Mouse (Mus musculus) midbrain, embryonic 10.5 days (tissue): ENCODE data around the gene Cd27. TPM values are rescaled to one million over a fixed set of nuclear protein-coding genes. Genes with fewer than 3 reads are reported as not detected.

ENCODE experiments used
- DNase-seq: peaks from one replicate; pipeline ENCODE4 v3.0.0-alpha.2; 2017; ENCODE audit warnings: low spot score
- H3K27ac ChIP-seq: fragments of 300-500 bp; sonication (generic); replicated peaks from 2 replicates; pipeline ENCODE4 v1.5.1; 2016; ENCODE audit warnings: mild to moderate bottlenecking
- H3K27me3 ChIP-seq: fragments of 300-500 bp; sonication (generic); 2 replicates; pipeline ENCODE4 v1.6.1; 2016; ENCODE audit warnings: low read depth, mild to moderate bottlenecking; ENCODE audit not compliant: poor library complexity, severe bottlenecking
- H3K36me3 ChIP-seq: fragments of 300-500 bp; sonication (generic); 2 replicates; pipeline ENCODE4 v1.6.1; 2016; ENCODE audit warnings: mild to moderate bottlenecking, moderate library complexity
- H3K4me1 ChIP-seq: fragments of 300-500 bp; sonication (generic); 2 replicates; pipeline ENCODE4 v1.6.1; 2016
- H3K4me3 ChIP-seq: fragments of 300-500 bp; sonication (generic); 2 replicates; pipeline ENCODE4 v1.5.1; 2016; ENCODE audit warnings: mild to moderate bottlenecking, moderate library complexity
- H3K9me3 ChIP-seq: fragments of 300-500 bp; sonication (generic); replicated peaks from 2 replicates; pipeline ENCODE4 v1.6.1; 2016; ENCODE audit warnings: mild to moderate bottlenecking
- WGBS: fragments of 180-500 bp; shearing (Covaris S2); methylation state at CpG from one replicate; pipeline ENCODE4 v1.1.7; 2016; 5-methylcytosine and 5-hydroxymethylcytosine counted together
- polyA plus RNA-seq: library from polyadenylated mRNA; unstranded; fragments of >200 nt; fragmentation: Nextera tagmentation; extraction: Ambion mirVana; gene quantifications from 2 replicates; pipeline ENCODE4 v1.2.1, GENCODE M21; 2016

Gene Cd27
- polyA plus RNA-seq, 1 experiment from 2014 or later, result 2.2 TPM

- no peak for DNase-seq
- Histone ChIP-seq H3K9me3 (no peaks in the 10 kb centered on the region), H3K27ac (no peak overlapping the region), H3K4me3 (no peak overlapping the region), H3K4me1 (no peaks in the 10 kb centered on the region), H3K36me3 (no peaks in the 10 kb centered on the region), H3K27me3 (peaks cover 11% of the 10 kb centered on the region)
- 79% methylated on average over 13 of the region's 13 CpGs for WGBS
These were observed 29.3 kb upstream of the Cd27 start for GRCm38 (mm10) chr6:125266091-125266490.

DNA sequence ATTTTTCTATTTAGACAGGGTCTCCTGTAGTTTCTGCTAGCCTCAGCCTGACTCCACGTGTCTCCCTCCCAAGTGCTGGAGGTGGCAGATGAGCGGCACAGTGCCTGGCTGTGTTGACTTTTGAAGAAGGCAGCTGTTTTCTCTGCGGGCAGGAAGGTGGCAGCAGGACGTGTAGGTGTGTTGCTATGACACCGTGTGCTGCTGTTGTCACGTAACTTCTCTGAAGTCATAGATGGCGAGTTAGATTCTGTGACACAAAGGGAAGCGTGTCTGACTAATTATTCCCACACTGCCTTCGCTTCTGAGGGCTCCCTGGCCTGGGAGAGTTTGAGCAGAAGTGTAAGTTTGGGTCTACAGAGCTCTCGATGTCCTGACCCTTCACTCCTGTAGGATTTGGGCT, 28.4 kb upstream of the Cd27 start:
- no peaks in the 10 kb centered on the region for H3K9me3 ChIP-seq

GRCm38 (mm10) chr6:125264219-125264618, 27.4 kb upstream of the Cd27 start:
- no peaks in the 10 kb centered on the region for H3K27me3 ChIP-seq
- no peaks in the 10 kb centered on the region for H3K9me3 ChIP-seq
- 91% methylated on average over 9 of the region's 9 CpGs for WGBS
- no peak for DNase-seq
- no peaks in the 10 kb centered on the region for H3K4me1 ChIP-seq
- H3K36me3 ChIP-seq, result no peaks in the 10 kb centered on the region
- no peak overlapping the region for H3K27ac ChIP-seq
- H3K4me3 ChIP-seq, result no peak overlapping the region

More for the DNA sequence above, 28.4 kb upstream of the Cd27 start:
- Histone ChIP-seq H3K4me1 (no peaks in the 10 kb centered on the region), H3K27me3 (peaks cover 3% of the 10 kb centered on the region; the same call in 1 of the 2 replicates), H3K27ac (no peak overlapping the region), H3K36me3 (no peaks in the 10 kb centered on the region), H3K4me3 (no peak overlapping the region)
- 69% methylated on average over 10 of the region's 10 CpGs for WGBS
- no peak for DNase-seq

GRCm38 (mm10) chr6:125260006-125260555, 23.3 kb upstream of the Cd27 start:
- Histone ChIP-seq H3K4me1 (no peaks in the 10 kb centered on the region), H3K4me3 (no peak overlapping the region), H3K27me3 (no peaks in the 10 kb centered on the region), H3K27ac (no peak overlapping the region), H3K36me3 (no peaks in the 10 kb centered on the region), H3K9me3 (no peaks in the 10 kb centered on the region)
- WGBS, result 87% methylated on average over 10 of the region's 10 CpGs
- DNase-seq, result no peak

GRCm38 (mm10) chr6:125256222-125256966, 19.6 kb upstream of the Cd27 start:
- H3K4me3 ChIP-seq, result no peak overlapping the region
- no peak overlapping the region for H3K27ac ChIP-seq
- DNase-seq, result no peak
- H3K4me1 ChIP-seq, result peaks cover 8% of the 10 kb centered on the region; the same call in 1 of the 2 replicates
- H3K36me3 ChIP-seq, result no peaks in the 10 kb centered on the region
- WGBS, result 84% methylated on average over 8 of the region's 8 CpGs
- no peaks in the 10 kb centered on the region; the same call in 1 of the 2 replicates for H3K9me3 ChIP-seq
- no peaks in the 10 kb centered on the region for H3K27me3 ChIP-seq

DNA sequence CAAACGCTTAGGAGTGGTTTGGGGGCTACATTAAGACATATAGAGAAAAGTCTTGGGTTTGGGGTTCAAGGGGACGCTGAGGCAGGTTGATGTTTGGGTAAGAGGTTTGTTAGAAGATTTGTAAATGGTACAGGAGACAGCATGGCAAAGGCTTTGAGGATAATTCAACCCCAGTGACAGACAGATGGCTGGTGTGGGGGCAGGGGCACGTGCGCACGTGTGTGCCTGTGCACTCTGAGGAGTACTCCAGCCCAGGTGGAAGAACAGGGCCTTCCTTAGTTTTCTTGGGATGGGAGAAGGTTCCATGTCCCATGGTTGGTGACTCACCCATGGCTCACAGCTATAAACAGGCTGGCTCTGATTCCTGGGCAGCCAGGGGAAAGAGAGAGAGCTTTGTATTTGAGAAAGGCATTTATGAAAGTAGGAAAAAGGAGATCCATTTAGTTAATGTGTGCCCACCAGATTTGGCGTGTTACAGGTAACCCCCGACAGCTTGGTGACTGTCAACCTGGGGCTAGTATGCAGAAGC, 18.8 kb upstream of the Cd27 start:
- Histone ChIP-seq H3K27me3 (no peaks in the 10 kb centered on the region), H3K36me3 (no peaks in the 10 kb centered on the region), H3K27ac (no peak overlapping the region), H3K9me3 (no peaks in the 10 kb centered on the region; the same call in 1 of the 2 replicates), H3K4me1 (peaks cover 8% of the 10 kb centered on the region; the same call in 1 of the 2 replicates), H3K4me3 (no peak overlapping the region)
- no peak for DNase-seq
- WGBS, result 89% methylated on average over 7 of the region's 7 CpGs

- H3K36me3 ChIP-seq, result no peaks in the 10 kb centered on the region
These were observed 17.3 kb upstream of the Cd27 start for GRCm38 (mm10) chr6:125253863-125254715.

GRCm38 (mm10) chr6:125252711-125253110, 15.9 kb upstream of the Cd27 start:
- 93% methylated on average over 8 of the region's 8 CpGs for WGBS
- Histone ChIP-seq H3K27ac (no peak overlapping the region), H3K36me3 (no peaks in the 10 kb centered on the region), H3K4me3 (no peak overlapping the region), H3K9me3 (no peaks in the 10 kb centered on the region; the same call in 1 of the 2 replicates), H3K27me3 (no peaks in the 10 kb centered on the region), H3K4me1 (peaks cover 8% of the 10 kb centered on the region; the same call in 1 of the 2 replicates)
- DNase-seq, result no peak

More at GRCm38 (mm10) chr6:125253863-125254715, 17.3 kb upstream of the Cd27 start:
- Histone ChIP-seq H3K27ac (no peak overlapping the region), H3K4me3 (no peak overlapping the region), H3K9me3 (no peaks in the 10 kb centered on the region; the same call in 1 of the 2 replicates), H3K4me1 (peaks cover 8% of the 10 kb centered on the region; the same call in 1 of the 2 replicates), H3K27me3 (no peaks in the 10 kb centered on the region)
- no peak for DNase-seq
- 82% methylated on average over 14 of the region's 14 CpGs for WGBS

- Histone ChIP-seq H3K27ac (no peak overlapping the region), H3K9me3 (no peaks in the 10 kb centered on the region; the same call in 1 of the 2 replicates), H3K27me3 (no peaks in the 10 kb centered on the region), H3K36me3 (no peaks in the 10 kb centered on the region), H3K4me1 (peaks cover 8% of the 10 kb centered on the region; the same call in 1 of the 2 replicates), H3K4me3 (no peak overlapping the region)
- DNase-seq, result no peak
- 79% methylated on average over 3 of the region's 3 CpGs for WGBS
These were observed 15.5 kb upstream of the Cd27 start for GRCm38 (mm10) chr6:125252285-125252684.

DNA sequence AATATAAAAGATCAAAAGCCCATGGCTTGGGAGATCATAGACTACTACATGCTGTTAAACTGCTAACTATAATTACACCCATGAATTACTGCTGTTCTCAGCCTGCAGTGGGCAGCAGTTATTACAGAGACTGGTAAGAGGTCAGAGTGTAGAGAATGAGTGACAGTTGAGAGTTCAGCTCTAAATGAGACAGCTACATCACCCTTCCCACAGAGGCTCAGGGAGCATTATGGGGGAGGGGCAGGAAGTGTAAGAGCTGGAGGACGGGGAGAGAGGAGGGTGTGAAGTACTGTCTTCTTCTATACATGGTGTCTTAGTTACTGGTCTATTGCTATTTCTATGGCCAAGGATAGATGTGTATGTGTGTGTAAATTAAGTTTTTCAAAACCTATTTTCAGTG, 7.7 kb upstream of the Cd27 start:
- no peaks in the 10 kb centered on the region for H3K9me3 ChIP-seq
- no peak for DNase-seq
- no peaks in the 10 kb centered on the region for H3K27me3 ChIP-seq
- H3K36me3 ChIP-seq, result no peaks in the 10 kb centered on the region
- H3K27ac ChIP-seq, result no peak overlapping the region
- 58% methylated on average over 1 of the region's 1 CpGs for WGBS
- 0 out of 2 replicates have a peak, but pooled peaks cover 3% of the 10 kb centered on the region for H3K4me1 ChIP-seq
- no peak overlapping the region for H3K4me3 ChIP-seq

- Histone ChIP-seq H3K4me1 (peaks cover 7% of the 10 kb centered on the region), H3K27me3 (no peaks in the 10 kb centered on the region), H3K4me3 (no peak overlapping the region), H3K27ac (no peak overlapping the region), H3K9me3 (no peaks in the 10 kb centered on the region), H3K36me3 (no peaks in the 10 kb centered on the region)
- DNase-seq, result no peak
- WGBS, result 94% methylated on average over 8 of the region's 8 CpGs
These were observed 4.8 kb upstream of the Cd27 start for GRCm38 (mm10) chr6:125241566-125241965.

DNA sequence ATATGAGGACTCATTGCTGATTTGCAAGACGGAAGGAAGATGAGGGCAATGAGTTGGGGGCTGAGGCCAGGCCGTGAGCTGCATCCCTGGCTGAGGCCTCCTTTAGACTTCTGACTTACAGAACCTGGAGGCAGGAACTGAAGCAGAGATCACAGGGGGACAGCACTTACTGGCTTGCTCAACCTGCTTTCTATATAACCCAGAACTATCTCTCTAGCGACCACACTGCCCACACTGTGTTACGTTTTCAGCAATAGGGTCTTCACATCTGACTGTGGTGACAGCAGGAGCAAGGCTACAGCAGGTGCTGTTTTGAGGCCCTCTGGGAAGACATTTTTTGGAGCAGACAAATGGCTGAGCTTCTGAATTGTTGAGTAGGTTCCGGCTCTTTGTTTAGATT, 3.8 kb upstream of the Cd27 start:
- 89% methylated on average over 5 of the region's 5 CpGs for WGBS
- no peak for DNase-seq
- H3K27ac ChIP-seq, result no peak overlapping the region

More for the DNA sequence above, 3.8 kb upstream of the Cd27 start:
- H3K27me3 ChIP-seq, result no peaks in the 10 kb centered on the region
- no peaks in the 10 kb centered on the region for H3K36me3 ChIP-seq
- no peaks in the 10 kb centered on the region for H3K9me3 ChIP-seq
- no peak overlapping the region for H3K4me3 ChIP-seq
- H3K4me1 ChIP-seq, result peaks cover 12% of the 10 kb centered on the region
